ENCODE assay signal across 11 mouse cellular contexts in genomic region chr11:89452862-89453261, GRCm38 (mm10).
DNase-seq lines count a peak whose midpoint lies in the region; ATAC-seq and TF ChIP-seq lines count a peak whose summit lies in the region.
"Had no signal": no experiment of that assay in that cellular context is flagged by ENCODE, and none has a peak within 500 bp of the region (broad histone marks: within the 10 kb centered on the region; RNA-seq: fewer than 3 reads in every experiment).

No protein-coding gene starts in this region.

- whole genome bisulfite sequencing in forebrain, embryonic 10.5 days, result 17% methylated on average over 2 of the region's 2 CpGs
- WGBS in forebrain, embryonic 13.5 days, result 24% methylated on average over 2 of the region's 2 CpGs
- WGBS in lung, adult 2 months, result 28% methylated on average over 2 of the region's 2 CpGs

- no peak overlapping the region for H3K4me3 ChIP-seq in forebrain, embryonic 10.5 days
- no peak overlapping the region for H3K4me3 ChIP-seq in forebrain, embryonic 13.5 days
- H3K4me3 ChIP-seq in lung, adult 2 months (replicated peaks; ENCODE audit: extremely low read depth, low read depth, low read length), result no peak overlapping the region
- H3K4me3 ChIP-seq: heart, embryonic 13.5 days had no signal

- TF ChIP-seq POLR2A in lung, adult 2 months (IDR thresholded peaks at IDR 0.05; ENCODE audit: borderline replicate concordance, extremely low read depth, low read depth, low read length), result no peak

- H3K27me3 ChIP-seq in forebrain, embryonic 10.5 days (ENCODE audit: poor library complexity, severe bottlenecking), result no peaks in the 10 kb centered on the region
- no peaks in the 10 kb centered on the region for H3K27me3 ChIP-seq in forebrain, embryonic 13.5 days

- no peak; the same call in 1 of the 2 replicates for ATAC-seq in forebrain, embryonic 13.5 days
- ATAC-seq in megakaryocyte-erythroid progenitor cell, adult 5-6 weeks (replicated peaks; ENCODE audit: low FRiP score, low TSS enrichment, poor library complexity, severe bottlenecking), result no peak

- H3K4me1 ChIP-seq in forebrain, embryonic 10.5 days, result peaks cover 21% of the 10 kb centered on the region
- peaks cover 16% of the 10 kb centered on the region for H3K4me1 ChIP-seq in forebrain, embryonic 13.5 days
- no peaks in the 10 kb centered on the region for H3K4me1 ChIP-seq in lung, adult 2 months (ENCODE audit: control insufficient read depth, insufficient read depth, low read length)

- H3K4me2 ChIP-seq in forebrain, embryonic 13.5 days, result no peak overlapping the region
- H3K4me2 ChIP-seq: heart, embryonic 13.5 days had no signal

- H3K9me3 ChIP-seq in forebrain, embryonic 10.5 days, result no peaks in the 10 kb centered on the region
- no peaks in the 10 kb centered on the region for H3K9me3 ChIP-seq in forebrain, embryonic 13.5 days (replicated peaks)
- H3K9me3 ChIP-seq: heart, embryonic 13.5 days had no signal

- H3K27ac ChIP-seq in forebrain, embryonic 10.5 days, result peak overlapping the region; percentile 33; the same call in 1 of the 2 replicates
- no peak overlapping the region for H3K27ac ChIP-seq in forebrain, embryonic 13.5 days
- H3K27ac ChIP-seq: heart, embryonic 13.5 days; macrophage had no signal

- H3K36me3 ChIP-seq in forebrain, embryonic 10.5 days (replicated peaks), result no peaks in the 10 kb centered on the region
- no peaks in the 10 kb centered on the region for H3K36me3 ChIP-seq in forebrain, embryonic 13.5 days (ENCODE audit: poor library complexity, severe bottlenecking)
- H3K36me3 ChIP-seq: heart, embryonic 13.5 days had no signal

- TF ChIP-seq CTCF in lung, adult 2 months (IDR thresholded peaks at IDR 0.05; ENCODE audit: insufficient read depth, low read length), result no peak

- H3K9ac ChIP-seq in forebrain, embryonic 13.5 days, result no peak overlapping the region
- H3K9ac ChIP-seq: heart, embryonic 13.5 days had no signal

- no peak for DNase-seq in forebrain, embryonic 10.5 days (ENCODE audit: extremely low spot score, low spot score)
- DNase-seq in lung, postnatal 10 days, result peak; percentile 27
- DNase-seq in lung, adult 2 months, result no peak
- peak; percentile 3 to 8 for DNase-seq in left cerebral cortex, adult 9 months (ENCODE audit: low spot score in 2 of 2)
- peak; percentile 53 to 60 for DNase-seq in right cerebral cortex, postnatal 10 days (ENCODE audit: low spot score in 2 of 2)
- DNase-seq in liver, result no peak
- DNase-seq: spleen, adult 18-20 months had no signal

Comparison
In these comparisons a context has a peak if more than half of its experiments do, and no peak if none do; other contexts are left out.
1. DNase-seq: peak in lung, postnatal 10 days (single experiment), left cerebral cortex, adult 9 months (2 of 2) and right cerebral cortex, postnatal 10 days (2 of 2); none in forebrain, embryonic 10.5 days (single experiment), lung, adult 2 months (single experiment) and liver (single experiment).